In genomic region chr13:98944620-98945081, GRCm38 (mm10) we compare ENCODE assay signal across 9 mouse cellular contexts. TPM values are rescaled to one million over a fixed set of nuclear protein-coding genes. Genes with fewer than 3 reads are reported as not detected.
DNase-seq lines count a peak whose midpoint lies in the region; ATAC-seq and TF ChIP-seq lines count a peak whose summit lies in the region.
"Had no signal": no experiment of that assay in that cellular context is flagged by ENCODE, and none has a peak within 500 bp of the region (broad histone marks: within the 10 kb centered on the region; RNA-seq: fewer than 3 reads in every experiment).

No protein-coding gene starts in this region.

- no peaks in the 10 kb centered on the region for H3K9me3 ChIP-seq in kidney, embryonic 16.5 days (ENCODE audit: low read length)
- H3K9me3 ChIP-seq in midbrain, embryonic 15.5 days = no peaks in the 10 kb centered on the region
- H3K9me3 ChIP-seq in midbrain, postnatal 0 days (ENCODE audit: low read length) = no peaks in the 10 kb centered on the region
- H3K9me3 ChIP-seq: neural tube, embryonic 13.5 days had no signal

- H3K27me3 ChIP-seq in kidney, embryonic 16.5 days (ENCODE audit: insufficient read depth, low read length) = no peaks in the 10 kb centered on the region
- no peaks in the 10 kb centered on the region for H3K27me3 ChIP-seq in midbrain, embryonic 15.5 days (replicated peaks)
- H3K27me3 ChIP-seq in midbrain, postnatal 0 days (ENCODE audit: insufficient read depth, low read length) = no peaks in the 10 kb centered on the region
- H3K27me3 ChIP-seq: neural tube, embryonic 13.5 days had no signal

- TF ChIP-seq CTCF in midbrain, postnatal 0 days (IDR thresholded peaks at IDR 0.05) = no peak

- H3K4me2 ChIP-seq in kidney, embryonic 16.5 days (replicated peaks; ENCODE audit: low read depth, low read length) = peak overlapping the region; percentile 33
- H3K4me2 ChIP-seq in midbrain, embryonic 15.5 days = no peak overlapping the region
- H3K4me2 ChIP-seq in midbrain, postnatal 0 days (ENCODE audit: low read depth, low read length, poor library complexity, severe bottlenecking) = no peak overlapping the region
- H3K4me2 ChIP-seq: neural tube, embryonic 13.5 days had no signal

- no peak overlapping the region for H3K9ac ChIP-seq in kidney, embryonic 16.5 days (replicated peaks; ENCODE audit: low read length)
- H3K9ac ChIP-seq in midbrain, embryonic 15.5 days = no peak overlapping the region
- no peak overlapping the region for H3K9ac ChIP-seq in midbrain, postnatal 0 days (replicated peaks; ENCODE audit: low read length, poor library complexity, severe bottlenecking)
- H3K9ac ChIP-seq: neural tube, embryonic 13.5 days had no signal

- peak; percentile 57 for DNase-seq in adrenal gland, postnatal 14 days
- no peak for DNase-seq in adrenal gland, adult 18-20 months (ENCODE audit: low spot score in 2 of 2)
- DNase-seq in brain, adult 2 months (ENCODE audit: low read depth, low spot score) = peak; percentile 31
- no peak for DNase-seq in midbrain, postnatal 0 days (ENCODE audit: low spot score)
- no peak for DNase-seq in cerebellum, adult 11-12 months

- H3K4me3 ChIP-seq in kidney, embryonic 16.5 days (ENCODE audit: low read length) = peak overlapping the region; percentile 25
- H3K4me3 ChIP-seq in midbrain, embryonic 15.5 days = no peak overlapping the region
- no peak overlapping the region for H3K4me3 ChIP-seq in midbrain, postnatal 0 days (ENCODE audit: low read depth, low read length)
- H3K4me3 ChIP-seq: neural tube, embryonic 13.5 days had no signal

- peaks cover 32% of the 10 kb centered on the region for H3K4me1 ChIP-seq in kidney, embryonic 16.5 days (ENCODE audit: insufficient read depth, low read length)
- no peaks in the 10 kb centered on the region for H3K4me1 ChIP-seq in midbrain, embryonic 15.5 days
- no peaks in the 10 kb centered on the region for H3K4me1 ChIP-seq in midbrain, postnatal 0 days (ENCODE audit: insufficient read depth, low read length)

- ATAC-seq in kidney, embryonic 16.5 days (ENCODE audit: low FRiP score, low TSS enrichment) = no peak
- ATAC-seq in monocyte, adult 5-6 weeks (replicated peaks; ENCODE audit: insufficient number of reproducible peaks, low FRiP score, low TSS enrichment, poor library complexity, severe bottlenecking) = peak; percentile 93
- ATAC-seq in midbrain, embryonic 15.5 days (replicated peaks) = no peak
- ATAC-seq in midbrain, postnatal 0 days (ENCODE audit: low FRiP score) = no peak

- no peaks in the 10 kb centered on the region for H3K36me3 ChIP-seq in kidney, embryonic 16.5 days (ENCODE audit: insufficient read depth, low read length)
- no peaks in the 10 kb centered on the region for H3K36me3 ChIP-seq in midbrain, embryonic 15.5 days (replicated peaks)
- H3K36me3 ChIP-seq in midbrain, postnatal 0 days (ENCODE audit: insufficient read depth, low read length) = no peaks in the 10 kb centered on the region
- H3K36me3 ChIP-seq: neural tube, embryonic 13.5 days had no signal

- WGBS in kidney, embryonic 16.5 days = 35% methylated on average over 7 of the region's 7 CpGs
- WGBS in midbrain, embryonic 15.5 days = 86% methylated on average over 7 of the region's 7 CpGs
- WGBS in midbrain, postnatal 0 days = 80% methylated on average over 7 of the region's 7 CpGs

- H3K27ac ChIP-seq in kidney, embryonic 16.5 days (ENCODE audit: low read length) = peak overlapping the region; percentile 53; the same call in 1 of the 2 replicates
- no peak overlapping the region for H3K27ac ChIP-seq in midbrain, embryonic 15.5 days
- H3K27ac ChIP-seq in midbrain, postnatal 0 days (ENCODE audit: low read depth, low read length) = no peak overlapping the region
- H3K27ac ChIP-seq: neural tube, embryonic 13.5 days had no signal

RNA-seq across cellular contexts. Expression of gene Tnpo1, which starts 18.5 kb away (rescaled TPM):
- total RNA-seq in adrenal gland, postnatal 14 days (2021) = 112 and 119 TPM in 2 replicates
- total RNA-seq in adrenal gland, adult 18-20 months (2021) = 100 to 1,000 TPM; 103 to 135 TPM
- 65.4 and 67.7 TPM in 2 replicates for polyA plus RNA-seq in kidney, embryonic 16.5 days (2015; fragmentation: Nextera tagmentation; extraction: Ambion mirVana)
- total RNA-seq in monocyte, adult 5-6 weeks (2017) = 54.7 to 101 TPM (median 55.1 TPM) in 3 replicates
- 51.3 and 53.9 TPM in 2 replicates for polyA plus RNA-seq in midbrain, embryonic 15.5 days (2015; fragmentation: Nextera tagmentation; extraction: Ambion mirVana)
- total RNA-seq in midbrain, postnatal 0 days (2014; rRNA removed) = 78.8 and 85.8 TPM in 2 replicates
- polyA plus RNA-seq in midbrain, postnatal 0 days (2015; fragmentation: Nextera tagmentation; extraction: Ambion mirVana) = 16.6 and 20.1 TPM in 2 replicates

RNA-seq across cellular contexts. Expression of gene 1700024P04Rik, which starts 39.7 kb away (rescaled TPM):
- not detected in 2 replicates for total RNA-seq in adrenal gland, postnatal 14 days (2021)
- total RNA-seq in adrenal gland, adult 18-20 months (2021) = not detected
- not detected in 2 replicates for polyA plus RNA-seq in kidney, embryonic 16.5 days (2015; fragmentation: Nextera tagmentation; extraction: Ambion mirVana)
- not detected in 3 replicates for total RNA-seq in monocyte, adult 5-6 weeks (2017)
- not detected in 2 replicates for polyA plus RNA-seq in midbrain, embryonic 15.5 days (2015; fragmentation: Nextera tagmentation; extraction: Ambion mirVana)
- total RNA-seq in midbrain, postnatal 0 days (2014; rRNA removed) = not detected in 2 replicates
- polyA plus RNA-seq in midbrain, postnatal 0 days (2015; fragmentation: Nextera tagmentation; extraction: Ambion mirVana) = not detected in 2 replicates
- polyA plus RNA-seq: neural tube, embryonic 13.5 days had no signal

Comparison
In these comparisons a context has a peak if more than half of its experiments do, and no peak if none do; other contexts are left out.
1. DNase-seq: peak in adrenal gland, postnatal 14 days (single experiment) and brain, adult 2 months (single experiment); none in adrenal gland, adult 18-20 months (0 of 2), midbrain, postnatal 0 days (single experiment) and cerebellum, adult 11-12 months (single experiment).